Mouse (Mus musculus) embryonic stem cell, embryonic (primary cell): Measurements from ENCODE around the gene Izumo1r.

Experiments used
- CTCF ChIA-PET, 4 experiments: fragments of 300-600 bp in 2 of 4; fragments of 350-600 bp in 2 of 4; sonication (Branson Sonifier 250); formaldehyde crosslinking; loops; one replicate each; lab custom pipeline; 2022; ENCODE audit warnings: inconsistent platforms in 2 of 4; lab: Charles Lee
- POLR2A ChIA-PET, 4 experiments: fragments of 300-600 bp in 2 of 4; fragments of 350-600 bp in 2 of 4; sonication (Branson Sonifier 250); formaldehyde crosslinking; loops; one replicate each; lab custom pipeline; 2022; ENCODE audit warnings: antibody characterized with exemption in 4 of 4, inconsistent platforms in 1 of 4; lab: Charles Lee

Gene Izumo1r

DNA sequence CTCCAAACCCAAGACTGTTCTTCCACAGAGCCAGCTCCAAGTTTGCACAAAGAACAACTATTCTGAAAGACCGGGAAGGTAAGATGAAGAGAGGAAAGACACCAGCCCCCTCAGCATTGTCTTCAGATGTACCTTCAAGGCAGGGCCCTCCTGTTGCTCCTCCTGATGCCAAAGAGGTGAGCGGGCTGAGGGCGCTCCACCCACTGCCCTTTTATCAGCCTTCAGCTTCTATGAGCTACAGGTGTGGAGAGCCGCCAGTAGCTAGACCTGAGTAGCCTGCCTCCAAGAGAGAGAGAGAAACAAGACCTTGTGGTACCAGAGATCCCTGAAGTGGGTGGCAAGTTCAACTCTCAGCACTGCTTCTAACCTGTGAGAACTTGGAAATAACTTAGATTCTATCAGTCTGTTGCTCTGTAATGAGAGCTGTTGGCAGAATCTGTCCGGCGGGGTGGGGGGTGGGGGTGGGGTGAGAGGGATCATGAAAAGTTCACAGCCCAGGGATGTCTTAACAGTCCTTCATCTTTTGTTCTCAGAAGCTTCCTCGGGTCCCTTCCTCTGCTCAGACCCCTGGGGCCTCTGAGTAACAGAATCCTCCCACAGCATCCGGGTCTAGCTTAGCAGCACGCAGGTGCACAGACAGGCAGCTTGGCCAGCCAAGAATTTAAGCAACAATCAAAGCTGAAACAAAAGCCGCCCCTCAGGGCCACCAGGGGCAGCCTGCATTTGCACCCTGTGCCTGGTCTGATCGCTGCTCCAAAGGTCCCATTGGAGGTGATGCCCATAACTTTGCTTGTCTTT lies at the start of gene Izumo1r:
Gene Izumo1r, minus strand, starts transcription at position 369 of the 798 bp plus-strand sequence.
- ChIA-PET POLR2A (interaction anchor here in 2 of 4 experiments (0.5 to 1.5 kb wide), 4 partner anchors 105 to 404 kb away, joined by 3 read pairs; partner anchors contain the start of genes Cwc15 (in 1 of the 2) and Kdm4d (in 1 of the 2)), CTCF (no interaction called here)

- ChIA-PET POLR2A (no interaction called here), CTCF (no interaction called here)
Measured at GRCm38 (mm10) chr9:14951072-14951471, 47.3 kb upstream of the Izumo1r start.

DNA sequence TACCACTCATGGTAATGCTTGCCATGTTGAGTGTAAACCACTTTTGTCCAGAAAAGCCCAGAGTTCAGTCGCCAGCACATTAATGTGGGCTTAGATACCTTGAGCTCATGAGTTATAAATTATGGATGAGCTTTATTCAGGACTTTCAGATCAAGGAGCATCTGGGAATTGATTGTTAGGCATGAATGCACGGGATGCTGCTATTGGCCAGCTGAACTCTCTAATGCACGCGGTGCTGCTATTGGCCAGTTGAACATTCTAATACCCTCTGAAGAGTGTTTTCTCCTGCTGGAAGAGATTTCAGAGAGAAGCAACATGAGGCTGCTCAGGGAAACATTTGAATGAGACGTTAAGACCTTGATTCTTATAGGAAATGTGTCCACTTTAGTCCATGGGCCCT lies 45.1 kb upstream of the Izumo1r start:
- ChIA-PET CTCF (no interaction called here), POLR2A (no interaction called here)

DNA sequence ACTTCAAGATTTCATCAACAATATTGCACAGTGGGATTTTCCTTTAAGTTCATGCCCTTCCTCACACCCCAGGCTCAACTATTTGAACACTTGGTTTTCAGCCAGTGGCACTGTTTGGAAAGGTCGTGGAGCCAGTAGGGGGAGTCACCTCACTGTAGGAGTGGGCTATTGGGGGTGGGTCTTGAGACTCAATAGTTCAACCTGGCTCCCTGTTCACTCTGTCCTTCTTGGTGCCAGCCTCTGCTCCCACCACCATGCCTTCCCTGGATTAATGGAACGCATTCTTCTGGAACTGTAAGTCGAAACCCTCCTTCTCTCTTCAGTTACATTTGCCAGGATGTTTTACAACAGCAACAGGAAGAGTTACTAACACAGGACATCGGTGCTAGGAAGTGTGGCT lies 42.9 kb upstream of the Izumo1r start:
- ChIA-PET CTCF (no interaction called here), POLR2A (interaction anchor here in 1 of 4 experiments (0.7 kb wide), 1 partner anchor 305 kb away, joined by 3 read pairs; no protein-coding TSS in a partner anchor)

- ChIA-PET CTCF (interaction anchor here in 1 of 4 experiments (0.7 kb wide), 1 partner anchor 9 kb away, joined by 3 read pairs; no protein-coding TSS in a partner anchor), POLR2A (no interaction called here)
Measured at GRCm38 (mm10) chr9:14945919-14946318, 42.2 kb upstream of the Izumo1r start.

- CTCF ChIA-PET: interaction anchor here in 2 of 4 experiments (0.7 to 0.9 kb wide), 2 partner anchors 85 to 243 kb away, joined by 3 to 8 read pairs; no protein-coding TSS in a partner anchor
- POLR2A ChIA-PET: no interaction called here
Measured at GRCm38 (mm10) chr9:14942143-14942720, 38.5 kb upstream of the Izumo1r start.

GRCm38 (mm10) chr9:14939610-14940009 lies 35.9 kb upstream of the Izumo1r start:
- ChIA-PET POLR2A (interaction anchor here in 1 of 4 experiments (0.6 to 1.6 kb wide), 4 partner anchors 20 to 949 kb away, joined by 3 to 6 read pairs (median 4); no protein-coding TSS in a partner anchor), CTCF (interaction anchor here in 1 of 4 experiments (0.9 kb wide), 1 partner anchor 21 kb away, joined by 4 read pairs; no protein-coding TSS in a partner anchor)

DNA sequence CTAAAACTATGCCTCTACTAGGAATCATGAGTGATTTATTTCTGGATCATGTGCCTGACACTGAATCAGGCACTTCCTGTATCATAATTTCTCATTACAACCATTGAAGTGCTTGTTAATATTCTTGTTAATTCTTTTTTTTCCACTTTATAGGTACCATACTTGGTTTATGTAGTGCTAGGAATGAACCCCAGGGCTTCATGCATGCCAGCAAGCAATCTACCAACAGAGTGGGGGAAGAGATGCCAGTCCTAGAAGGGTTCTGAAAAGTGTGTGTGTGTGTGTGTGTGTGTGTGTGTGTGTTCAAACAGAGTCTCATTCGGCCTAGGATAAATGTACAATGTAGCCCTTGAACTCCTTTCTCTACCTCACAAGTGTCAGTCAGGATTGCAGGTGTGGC lies 33.6 kb upstream of the Izumo1r start:
- CTCF ChIA-PET: no interaction called here
- POLR2A ChIA-PET: no interaction called here

GRCm38 (mm10) chr9:14934851-14935250 lies 31.1 kb upstream of the Izumo1r start:
- POLR2A ChIA-PET: interaction anchor here in 3 of 4 experiments (0.9 to 1.1 kb wide), 3 partner anchors 9 to 371 kb away, joined by 3 read pairs; partner anchors contain the start of genes 4931406C07Rik (in 1 of the 3) and Taf1d (in 1 of the 3)
- CTCF ChIA-PET: interaction anchor here in 2 of 4 experiments (1.0 to 1.2 kb wide), 3 partner anchors 80 to 185 kb away, joined by 3 to 4 read pairs (median 3); no protein-coding TSS in a partner anchor

DNA sequence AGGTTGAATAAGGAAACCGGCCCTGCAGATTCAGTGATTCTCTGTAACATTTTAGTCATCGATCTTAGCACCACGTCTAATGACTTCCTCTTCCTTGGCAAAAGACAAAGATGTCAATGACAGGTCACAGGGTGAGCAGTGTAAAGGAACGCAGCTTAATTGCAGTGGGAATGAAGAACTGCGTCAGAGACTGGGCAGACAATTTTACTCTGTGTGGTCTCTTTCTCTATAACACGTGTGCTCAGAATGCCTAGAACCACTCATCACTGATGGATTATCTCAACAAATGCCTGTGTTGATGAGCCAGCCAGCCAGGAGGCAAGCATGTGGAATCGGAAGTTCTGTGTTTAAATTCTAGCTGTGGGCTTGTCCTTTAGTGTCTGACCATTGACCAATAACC lies 28.2 kb upstream of the Izumo1r start:
- POLR2A ChIA-PET: no interaction called here
- CTCF ChIA-PET: interaction anchor here in 1 of 4 experiments (0.7 kb wide), 1 partner anchor 82 kb away, joined by 3 read pairs; no protein-coding TSS in a partner anchor

GRCm38 (mm10) chr9:14931211-14931610 lies 27.5 kb upstream of the Izumo1r start:
- ChIA-PET POLR2A (no interaction called here), CTCF (interaction anchor here in 1 of 4 experiments (0.7 kb wide), 1 partner anchor 82 kb away, joined by 3 read pairs; no protein-coding TSS in a partner anchor)

GRCm38 (mm10) chr9:14926593-14926992 lies 22.8 kb upstream of the Izumo1r start:
- ChIA-PET CTCF (no interaction called here), POLR2A (interaction anchor here in 1 of 4 experiments (0.6 kb wide), 1 partner anchor 414 kb away, joined by 3 read pairs; no protein-coding TSS in a partner anchor)

DNA sequence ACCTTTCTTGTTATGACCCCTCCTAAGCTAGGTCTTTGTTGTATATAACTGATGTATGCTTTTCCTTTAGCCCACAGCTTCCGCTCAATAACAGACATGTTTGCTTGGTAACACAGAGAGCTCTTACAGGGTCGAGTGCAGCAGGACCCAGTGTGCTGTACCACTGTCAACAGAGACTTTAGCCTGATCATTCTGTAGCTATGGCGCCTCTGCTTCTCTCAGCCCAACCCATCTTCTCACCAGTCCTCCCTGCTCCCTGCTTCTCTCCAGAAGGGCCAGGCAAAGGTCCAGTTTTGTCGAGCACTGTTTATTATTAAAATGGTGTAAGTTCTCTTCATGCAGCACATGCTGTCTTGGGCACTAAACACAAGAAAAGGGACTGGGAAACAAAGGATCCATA lies 19.9 kb upstream of the Izumo1r start:
- POLR2A ChIA-PET: no interaction called here
- CTCF ChIA-PET: no interaction called here

DNA sequence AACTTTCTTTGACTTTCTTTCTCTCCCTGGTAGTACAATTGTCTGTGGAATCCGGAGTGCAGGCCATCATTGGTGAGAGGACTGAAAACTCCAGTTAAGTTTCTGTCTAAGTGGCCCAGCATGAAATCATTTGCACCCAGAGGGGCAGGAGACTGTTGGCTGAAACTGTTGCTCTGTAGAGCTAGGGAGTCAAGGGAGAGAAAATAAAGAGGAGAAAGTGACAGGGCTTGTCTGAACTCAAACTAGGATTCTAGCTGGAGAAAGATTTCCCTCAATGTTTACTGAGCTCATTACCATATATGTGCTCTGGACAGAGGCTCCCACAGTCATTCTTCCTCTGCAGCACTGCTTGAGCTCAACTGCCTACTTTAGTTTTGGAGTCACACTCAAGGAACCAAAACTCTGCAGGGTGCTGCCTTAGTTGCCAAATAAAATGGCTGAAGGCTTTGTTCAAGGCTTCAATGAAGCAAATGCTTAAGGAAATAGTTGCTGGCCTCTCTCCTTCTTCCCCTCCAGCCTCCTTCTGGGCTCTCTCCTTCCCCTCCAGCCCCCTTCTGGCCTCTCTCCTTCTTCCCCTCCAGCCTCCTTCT lies 18.3 kb upstream of the Izumo1r start:
- ChIA-PET POLR2A (no interaction called here), CTCF (interaction anchor here in 1 of 4 experiments (0.8 kb wide), 1 partner anchor 25 kb away, joined by 5 read pairs; no protein-coding TSS in a partner anchor)

DNA sequence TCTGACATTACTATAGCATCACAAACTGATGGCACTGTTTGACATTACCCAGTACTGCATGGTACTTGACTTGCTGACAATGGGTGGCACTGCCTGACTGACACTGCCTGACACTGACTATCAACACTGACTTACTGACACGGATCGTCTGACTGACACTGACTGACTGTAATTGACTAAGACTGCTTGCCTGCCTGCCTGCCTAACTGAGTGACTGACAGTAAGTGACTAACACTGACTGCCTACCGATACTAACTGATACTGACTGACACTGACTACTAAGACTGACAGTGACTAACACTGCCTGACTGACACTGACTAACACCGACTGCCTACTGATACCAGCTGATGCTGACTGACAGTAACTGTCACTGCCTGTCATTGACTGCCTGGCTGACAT lies 17.5 kb upstream of the Izumo1r start:
- ChIA-PET POLR2A (no interaction called here), CTCF (interaction anchor here in 1 of 4 experiments (0.6 kb wide), 1 partner anchor 43 kb away, joined by 3 read pairs; no protein-coding TSS in a partner anchor)

DNA sequence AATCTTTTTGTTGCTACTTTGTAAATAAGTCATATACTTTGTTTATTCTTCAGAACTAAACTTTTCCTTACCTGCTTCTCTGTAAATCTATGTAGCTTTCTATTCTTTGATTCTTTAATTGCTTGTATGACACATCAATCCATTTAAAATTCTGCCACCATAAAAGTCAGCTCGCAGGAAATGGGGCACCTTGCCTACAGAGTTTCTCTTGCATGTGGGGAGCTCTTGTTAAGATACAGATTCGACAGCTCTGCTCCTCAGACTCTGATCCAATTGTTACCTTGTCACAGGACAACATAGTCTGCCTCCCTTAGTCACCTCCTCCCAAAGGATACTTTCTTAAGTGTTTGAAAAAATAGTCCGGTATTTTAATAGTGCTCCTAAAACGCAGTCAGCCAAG lies 16.9 kb upstream of the Izumo1r start:
- CTCF ChIA-PET: interaction anchor here in 1 of 4 experiments (0.6 kb wide), 1 partner anchor 42 kb away, joined by 3 read pairs; no protein-coding TSS in a partner anchor

GRCm38 (mm10) chr9:14918825-14919668 lies 15.3 kb upstream of the Izumo1r start:
- ChIA-PET POLR2A (interaction anchor here in 1 of 4 experiments (2.2 kb wide), 1 partner anchor 21 kb away, joined by 6 read pairs; no protein-coding TSS in a partner anchor), CTCF (interaction anchor here in 1 of 4 experiments (0.9 kb wide), 1 partner anchor 20 kb away, joined by 4 read pairs; no protein-coding TSS in a partner anchor)

More for the DNA sequence above, 16.9 kb upstream of the Izumo1r start:
- POLR2A ChIA-PET: interaction anchor here in 1 of 4 experiments (0.6 to 2.2 kb wide), 2 partner anchors 19 to 335 kb away, joined by 3 to 6 read pairs; no protein-coding TSS in a partner anchor

DNA sequence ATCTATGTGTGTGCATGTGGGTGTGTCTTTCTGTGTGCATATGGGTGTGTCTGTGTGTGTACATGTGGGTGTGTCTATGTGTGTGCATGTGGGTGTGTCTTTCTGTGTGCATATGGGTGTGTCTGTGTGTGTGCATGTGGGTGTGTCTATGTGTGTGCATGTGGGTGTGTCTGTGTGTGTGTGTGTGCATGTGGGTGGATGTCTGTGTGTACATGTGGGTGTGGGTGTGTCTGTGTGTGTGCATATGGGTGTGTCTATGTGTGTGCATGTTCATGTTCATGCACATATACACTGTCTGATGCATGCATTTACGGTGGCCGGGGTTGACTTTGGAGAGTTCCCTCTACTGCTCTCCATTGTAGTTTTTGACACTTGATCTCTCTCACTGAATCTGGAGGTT lies 13.9 kb upstream of the Izumo1r start:
- ChIA-PET POLR2A (interaction anchor here in 1 of 4 experiments (1.1 kb wide), 1 partner anchor 8 kb away, joined by 3 read pairs; no protein-coding TSS in a partner anchor), CTCF (no interaction called here)
